Mouse (Mus musculus): ENCODE results near the gene Fbxl16.
A peak's percentile ranks its signal among the peaks of the same experiment; 100 is the strongest.

Fbxl16 gene

GRCm38 (mm10) chr17:25808789-25809605 lies at the start of gene Fbxl16:
TSS of gene Fbxl16 (plus strand) at chr17:25809085.
- DNase-seq: no peak

- no peak for DNase-seq
Observed at GRCm38 (mm10) chr17:25760148-25760547, 48.7 kb upstream of the Fbxl16 start.

- DNase-seq: no peak
Observed at GRCm38 (mm10) chr17:25761561-25761970, 47.3 kb upstream of the Fbxl16 start.

- no peak for DNase-seq
Observed at GRCm38 (mm10) chr17:25762591-25762990, 46.3 kb upstream of the Fbxl16 start.

DNA sequence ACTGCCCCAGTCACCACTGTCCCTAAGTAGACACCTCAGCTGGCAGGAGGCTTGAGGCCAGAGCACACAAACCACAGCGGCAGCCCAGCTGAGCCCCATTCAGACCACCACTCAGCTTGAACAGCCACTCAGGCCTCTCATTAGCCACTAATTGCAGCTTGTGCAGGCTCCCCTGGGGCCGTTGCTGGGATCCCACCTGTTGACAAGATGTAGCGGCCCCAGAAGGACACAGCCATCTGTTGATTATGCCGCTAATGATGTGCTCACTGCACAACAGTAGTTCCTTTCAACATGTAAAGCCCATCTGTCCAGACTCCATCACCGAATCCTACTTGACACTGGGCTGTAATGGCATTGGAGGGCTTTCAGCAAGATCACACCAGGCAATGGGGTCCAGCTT lies 43.0 kb upstream of the Fbxl16 start:
- DNase-seq: no peak

- DNase-seq: no peak
Observed at GRCm38 (mm10) chr17:25769331-25769730, 39.6 kb upstream of the Fbxl16 start.

DNA sequence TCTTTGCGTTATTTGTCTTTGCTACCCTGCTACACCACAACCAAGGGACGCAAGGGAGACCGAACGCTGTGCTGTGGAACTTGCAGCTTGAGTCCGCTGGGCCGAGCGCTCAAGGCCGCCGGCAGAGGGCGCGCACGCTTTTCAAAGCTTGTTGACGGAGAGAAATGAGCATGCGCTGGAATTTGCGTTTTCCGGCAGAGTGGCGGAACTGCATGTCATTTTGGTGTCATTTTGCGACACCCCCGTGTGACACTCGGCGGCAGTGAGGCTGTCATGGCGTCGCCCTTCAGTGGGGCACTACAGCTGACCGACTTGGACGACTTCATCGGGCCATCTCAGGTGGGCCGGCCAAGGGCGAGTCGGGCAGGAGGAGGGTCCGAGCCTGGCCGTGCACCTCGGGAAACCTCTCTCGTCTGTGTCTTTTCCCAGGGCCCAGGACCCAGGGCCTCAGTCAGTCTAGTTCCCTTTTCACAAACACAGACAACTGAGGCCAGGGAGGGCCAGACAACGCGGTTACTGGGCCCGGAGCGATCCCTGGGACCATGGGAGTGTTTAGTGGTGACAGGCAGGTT lies 35.2 kb upstream of the Fbxl16 start, which contains the start of gene Narfl:
Gene Narfl (plus strand): TSS at position 228 of the 572 bp plus-strand sequence.
- DNase-seq: peak; percentile 98

GRCm38 (mm10) chr17:25775318-25776062 lies 33.4 kb upstream of the Fbxl16 start:
- DNase-seq: no peak

- no peak for DNase-seq
Observed at GRCm38 (mm10) chr17:25777948-25778347, 30.9 kb upstream of the Fbxl16 start.

GRCm38 (mm10) chr17:25781339-25781738 lies 27.5 kb upstream of the Fbxl16 start:
- DNase-seq: no peak

DNA sequence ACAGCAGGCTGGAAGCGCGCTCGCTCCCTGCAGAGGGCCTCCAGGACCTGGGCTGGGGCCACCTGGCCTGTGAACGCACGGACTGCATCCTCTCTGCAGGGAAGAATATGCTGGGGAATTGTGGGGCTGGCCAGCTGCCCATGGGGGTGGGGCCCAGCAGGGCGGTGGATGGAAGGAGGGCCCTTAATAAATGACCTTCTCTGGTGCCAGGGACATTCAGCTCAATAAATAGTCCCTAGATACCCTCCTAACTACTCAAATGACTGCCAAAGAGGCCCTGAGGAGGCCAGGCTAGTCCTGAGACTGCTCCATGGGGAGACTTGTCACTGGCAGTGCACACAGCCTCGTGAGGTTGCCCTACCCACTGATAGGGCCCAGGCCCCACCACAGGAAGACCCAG lies 25.8 kb upstream of the Fbxl16 start:
- no peak for DNase-seq

- no peak for DNase-seq
Observed at GRCm38 (mm10) chr17:25783861-25784574, 24.9 kb upstream of the Fbxl16 start.

DNA sequence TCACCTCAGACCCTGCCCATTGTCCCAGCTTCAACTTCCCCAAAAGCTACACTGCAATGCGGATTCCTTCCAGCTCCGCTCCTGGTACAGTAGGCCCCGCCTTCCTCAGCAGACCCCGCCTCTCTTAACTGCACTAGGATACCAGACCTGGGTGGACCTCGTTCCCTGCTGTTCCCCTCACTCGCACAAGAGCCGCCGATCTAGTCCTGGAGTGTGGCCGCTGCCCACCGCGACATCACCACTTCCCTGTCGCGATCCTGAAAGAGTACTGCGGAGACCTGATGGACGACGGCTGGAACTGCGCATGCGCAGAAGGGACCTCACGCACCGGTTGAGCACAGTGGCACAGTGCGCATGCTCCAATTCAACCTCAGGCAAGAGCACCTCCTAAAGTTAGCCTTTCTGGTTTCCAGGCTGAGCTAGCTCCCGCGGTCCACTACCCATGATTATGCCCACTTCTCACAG lies 23.6 kb upstream of the Fbxl16 start, which contains the start of gene Haghl:
Gene Haghl (minus strand): TSS at position 393 of the 465 bp plus-strand sequence.
- peak; percentile 94 for DNase-seq

DNA sequence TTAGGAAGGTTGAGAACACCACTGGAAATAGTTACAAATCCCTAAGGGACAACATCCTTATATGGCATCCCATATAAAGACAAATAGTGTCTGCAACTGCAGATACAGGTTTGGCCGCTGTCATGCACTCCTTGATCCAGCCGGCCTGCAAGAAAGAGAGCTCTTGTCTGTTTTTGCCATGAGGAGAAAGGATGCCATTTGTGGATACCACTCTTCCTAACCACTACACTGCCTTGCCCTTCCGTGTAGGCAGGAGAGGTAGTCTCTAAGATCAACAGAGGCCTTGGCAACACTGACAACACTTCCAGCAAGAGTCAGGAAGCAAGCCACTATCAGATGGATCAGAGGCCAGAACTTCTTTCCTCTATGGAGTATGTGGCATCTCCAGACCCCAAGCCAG lies 22.6 kb upstream of the Fbxl16 start, which contains the start of gene Ccdc78:
Gene Ccdc78 (plus strand): TSS at position 301 of the 400 bp plus-strand sequence.
- no peak for DNase-seq

GRCm38 (mm10) chr17:25786781-25787504 lies 21.9 kb upstream of the Fbxl16 start:
- no peak for DNase-seq

DNA sequence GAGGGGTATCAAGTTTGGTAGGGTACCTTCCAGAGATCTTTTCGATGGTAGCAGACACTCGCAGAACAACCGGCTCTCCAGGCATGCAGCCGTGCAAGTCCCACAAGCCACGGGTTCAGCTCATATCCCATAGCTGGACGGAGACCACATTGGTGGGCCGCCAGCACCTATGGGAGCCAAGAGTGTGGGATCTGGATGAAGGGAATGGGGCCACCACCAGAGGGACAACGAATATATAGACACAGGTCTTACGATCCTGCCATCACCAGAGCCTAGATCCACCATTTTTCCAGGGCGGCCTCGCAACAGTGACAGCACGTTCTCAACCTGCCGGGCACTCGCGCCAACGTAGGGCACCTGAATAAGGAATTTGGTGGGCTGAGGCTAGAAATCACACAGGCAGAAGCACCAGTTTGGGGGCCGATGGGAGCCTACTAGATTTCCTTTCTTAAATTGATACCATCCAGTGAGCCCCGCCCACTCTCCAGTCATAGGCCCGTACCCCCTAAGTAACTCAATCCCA lies 17.5 kb upstream of the Fbxl16 start:
- DNase-seq: no peak

- peak; percentile 89 for DNase-seq
Observed at GRCm38 (mm10) chr17:25791843-25792527, 16.9 kb upstream of the Fbxl16 start.

DNA sequence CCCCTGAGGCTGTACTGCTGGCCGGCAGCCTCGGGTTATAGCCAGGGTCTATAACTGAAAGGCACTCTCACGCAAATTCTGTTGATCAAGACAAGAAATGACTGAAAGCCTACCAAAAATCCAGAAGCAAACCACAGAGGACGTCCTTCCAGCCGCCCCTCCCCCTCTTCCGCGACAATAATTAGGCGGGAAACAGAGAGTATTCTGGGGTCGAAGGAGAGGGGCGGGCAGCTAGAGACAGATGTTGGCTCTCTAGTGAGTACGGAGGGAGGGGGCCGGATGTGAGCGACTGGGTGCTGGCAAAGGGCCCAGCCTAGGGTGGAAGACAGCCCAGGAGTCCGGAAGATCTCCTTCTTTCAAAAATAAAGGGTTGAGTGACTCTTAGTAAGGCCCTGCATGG lies 16.3 kb upstream of the Fbxl16 start, which contains the start of gene Fam173a:
Gene Fam173a (minus strand): TSS at position 287 of the 400 bp plus-strand sequence.
- DNase-seq: peak; percentile 86

- no peak for DNase-seq
Observed at GRCm38 (mm10) chr17:25794197-25794596, 14.7 kb upstream of the Fbxl16 start.

GRCm38 (mm10) chr17:25794998-25795397 lies 13.9 kb upstream of the Fbxl16 start:
- no peak for DNase-seq

- no peak for DNase-seq
Observed at GRCm38 (mm10) chr17:25795609-25796092, 13.2 kb upstream of the Fbxl16 start, which contains the start of gene AC134908.4. TSS of gene AC134908.4 (minus strand) at chr17:25795659.
